Mouse (Mus musculus) heart, postnatal 0 days (tissue): ENCODE data around the gene Kdm5b. TPM values are rescaled to one million over a fixed set of nuclear protein-coding genes. Genes with fewer than 3 reads are reported as not detected.

ENCODE experiments used
- ATAC-seq: fragments of 200-750 bp; cut with Nextera tagmentation; 2 replicates; pipeline ENCODE4 v1.8.0; 2017; ENCODE audit warnings: low read depth, moderate number of reproducible peaks, moderate library complexity; ENCODE audit not compliant: insufficient read depth
- DNase-seq: peaks from one replicate; pipeline ENCODE4 v3.0.0-alpha.2; 2016; ENCODE audit warnings: low spot score
- H3K27ac ChIP-seq: fragments of 300-500 bp; sonication (generic); 2 replicates; pipeline ENCODE4 v1.5.1; 2014; ENCODE audit warnings: low read depth, mild to moderate bottlenecking
- H3K27me3 ChIP-seq: fragments of 300-500 bp; sonication (generic); 2 replicates; pipeline ENCODE4 v1.6.1; 2014; ENCODE audit warnings: low read length, mixed read lengths; ENCODE audit not compliant: control insufficient read depth, insufficient read depth
- H3K36me3 ChIP-seq: fragments of 300-500 bp; sonication (generic); replicated peaks from 2 replicates; pipeline ENCODE4 v1.6.1; 2014; ENCODE audit warnings: low read length, mixed read lengths; ENCODE audit not compliant: control insufficient read depth, insufficient read depth
- H3K4me1 ChIP-seq: fragments of 300-500 bp; sonication (generic); 2 replicates; pipeline ENCODE4 v1.6.1; 2014; ENCODE audit warnings: antibody characterized with exemption; ENCODE audit not compliant: control insufficient read depth, insufficient read depth
- H3K4me2 ChIP-seq: fragments of 300-500 bp; sonication (generic); 2 replicates; pipeline ENCODE4 v1.6.1; 2014; ENCODE audit warnings: low read depth, mild to moderate bottlenecking, low read length, moderate library complexity
- H3K4me3 ChIP-seq: fragments of 300-500 bp; sonication (generic); 2 replicates; pipeline ENCODE4 v1.5.1; 2014; ENCODE audit warnings: low read depth, low read length
- H3K9ac ChIP-seq: fragments of 300-500 bp; sonication (generic); replicated peaks from 2 replicates; pipeline ENCODE4 v1.6.1; 2014; ENCODE audit warnings: low read depth, low read length, mixed read lengths
- H3K9me3 ChIP-seq: fragments of 300-500 bp; sonication (generic); replicated peaks from 2 replicates; pipeline ENCODE4 v1.6.1; 2016; ENCODE audit warnings: low read length; ENCODE audit not compliant: control insufficient read depth
- CTCF ChIP-seq: IDR thresholded peaks from 2 replicates; pipeline ENCODE4 v1.5.1; 2016; ENCODE audit warnings: antibody characterized with exemption, control low read depth, low read depth
- EP300 ChIP-seq: IDR thresholded peaks from 2 replicates; pipeline ENCODE4 v1.6.1; 2016; ENCODE audit warnings: antibody characterized with exemption, low read depth
- WGBS: fragments of 180-500 bp; shearing (Covaris S2); extraction: QIAGEN DNeasy Blood & Tissue Kit; methylation state at CpG from one replicate; pipeline ENCODE4 v1.1.7; 2014; 5-methylcytosine and 5-hydroxymethylcytosine counted together
- polyA plus RNA-seq: library from polyadenylated mRNA; unstranded; fragments of >200 nt; fragmentation: Nextera tagmentation; extraction: Ambion mirVana; gene quantifications from 2 replicates; pipeline ENCODE4 v1.2.1, GENCODE M21; 2015
- total RNA-seq: library from RNA; depleted of rRNA; stranded (reverse); fragments of >200 nt; gene quantifications from 2 replicates; pipeline ENCODE4 v1.2.3, GENCODE M21; 2014; ENCODE audit warnings: low replicate concordance

Kdm5b gene
- total and polyA plus RNA-seq, 2 experiments from 2014 or later, result 19.0 to 30.1 TPM

- H3K4me1 ChIP-seq, result no peaks in the 10 kb centered on the region
- ATAC-seq (no peak), DNase-seq (no peak)
- WGBS, result 75% methylated on average over 6 of the region's 6 CpGs
- H3K27me3 ChIP-seq, result peaks cover 11% of the 10 kb centered on the region
- TF ChIP-seq CTCF (no peak), EP300 (no peak)
- no peak overlapping the region for H3K9ac ChIP-seq
- no peaks in the 10 kb centered on the region for H3K36me3 ChIP-seq
- no peaks in the 10 kb centered on the region for H3K9me3 ChIP-seq
- no peak overlapping the region for H3K4me3 ChIP-seq
- H3K27ac ChIP-seq, result no peak overlapping the region
- H3K4me2 ChIP-seq, result no peak overlapping the region
Observed at GRCm38 (mm10) chr1:134639460-134639859, 79.5 kb downstream of the Kdm5b start.

GRCm38 (mm10) chr1:134641507-134641906 lies 81.5 kb downstream of the Kdm5b start:
- no peak overlapping the region for H3K4me2 ChIP-seq
- H3K4me1 ChIP-seq, result 0 out of 2 replicates have a peak, but pooled peaks cover 1% of the 10 kb centered on the region
- H3K4me3 ChIP-seq, result no peak overlapping the region
- no peaks in the 10 kb centered on the region for H3K36me3 ChIP-seq
- peaks cover 32% of the 10 kb centered on the region for H3K27me3 ChIP-seq
- TF ChIP-seq EP300 (no peak), CTCF (peak; percentile 10; the same call in 1 of the 2 replicates)
- no peak overlapping the region for H3K9ac ChIP-seq
- WGBS, result 26% methylated on average over 3 of the region's 3 CpGs
- H3K27ac ChIP-seq, result no peak overlapping the region
- DNase-seq, result no peak
- no peaks in the 10 kb centered on the region for H3K9me3 ChIP-seq
- no peak for ATAC-seq

- Histone ChIP-seq H3K9ac (no peak overlapping the region), H3K4me3 (no peak overlapping the region), H3K4me2 (no peak overlapping the region), H3K4me1 (0 out of 2 replicates have a peak, but pooled peaks cover 4% of the 10 kb centered on the region), H3K27ac (no peak overlapping the region), H3K36me3 (no peaks in the 10 kb centered on the region), H3K9me3 (no peaks in the 10 kb centered on the region), H3K27me3 (peaks cover 52% of the 10 kb centered on the region)
- DNase-seq (no peak), ATAC-seq (no peak)
- TF ChIP-seq CTCF (no peak), EP300 (no peak)
- WGBS, result 48% methylated on average over 6 of the region's 6 CpGs
Observed at GRCm38 (mm10) chr1:134643702-134644101, 83.7 kb downstream of the Kdm5b start.

GRCm38 (mm10) chr1:134645408-134646200 lies 85.6 kb downstream of the Kdm5b start:
- Histone ChIP-seq H3K9me3 (no peaks in the 10 kb centered on the region), H3K27me3 (peaks cover 63% of the 10 kb centered on the region), H3K27ac (no peak overlapping the region), H3K36me3 (no peaks in the 10 kb centered on the region), H3K9ac (no peak overlapping the region), H3K4me2 (peak overlapping the region; percentile 91), H3K4me3 (peak overlapping the region; percentile 57), H3K4me1 (0 out of 2 replicates have a peak, but pooled peaks cover 4% of the 10 kb centered on the region)
- WGBS, result 21% methylated on average over 16 of the region's 16 CpGs
- no peak for ATAC-seq
- TF ChIP-seq CTCF (no peak), EP300 (no peak)
- no peak for DNase-seq

GRCm38 (mm10) chr1:134646261-134646962 lies 86.4 kb downstream of the Kdm5b start, which contains the start of gene Syt2:
Gene Syt2, plus strand, starts transcription at chr1:134646677.
- DNase-seq, result no peak
- H3K4me1 ChIP-seq, result 0 out of 2 replicates have a peak, but pooled peaks cover 4% of the 10 kb centered on the region
- H3K27me3 ChIP-seq, result peaks cover 65% of the 10 kb centered on the region
- H3K36me3 ChIP-seq, result no peaks in the 10 kb centered on the region
- no peak within 1 kb of the TSS for H3K9ac ChIP-seq
- ATAC-seq, result peak; percentile 5; the same call in 1 of the 2 replicates
- H3K4me3 ChIP-seq, result peak within 1 kb of the TSS; percentile 57
- H3K4me2 ChIP-seq, result peak within 1 kb of the TSS; percentile 91
- TF ChIP-seq EP300, result no peak
- no peak for TF ChIP-seq CTCF
- H3K27ac ChIP-seq, result no peak within 1 kb of the TSS
- under 1% methylated on average over 34 of the region's 63 CpGs for WGBS
- H3K9me3 ChIP-seq, result no peaks in the 10 kb centered on the region
